Mouse (Mus musculus) left cerebral cortex, adult 8-10 months (tissue): ENCODE measurements at regions not wholly inside any gene's neighbourhood (a gene's known extent, or its start where the extent isn't known, plus 50 kb on each side); places are given as distances from the start of the nearest gene placed in this dataset.
A peak's percentile ranks its signal among the peaks of the same experiment; 100 is the strongest.

Experiments used
- DNase-seq, 2 experiments: peaks; one replicate each; pipeline ENCODE4 v3.0.0; 2022; ENCODE audit warnings: low spot score in 2 of 2

- peak; percentile 18 to 47 for DNase-seq
Measured at GRCm38 (mm10) chr6:51270216-51271127, 162.0 kb upstream of the Nfe2l3 start.

- no peak for DNase-seq
Measured at GRCm38 (mm10) chr6:51271128-51271480, 161.4 kb upstream of the Nfe2l3 start.

GRCm38 (mm10) chr6:51272136-51272736, 160.2 kb upstream of the Nfe2l3 start:
- DNase-seq = no peak

- DNase-seq = no peak
Measured at GRCm38 (mm10) chr6:51279491-51279890, 153.0 kb upstream of the Nfe2l3 start.

GRCm38 (mm10) chr6:51280231-51280630, 152.2 kb upstream of the Nfe2l3 start:
- no peak for DNase-seq

GRCm38 (mm10) chr6:51283916-51284706, 148.4 kb upstream of the Nfe2l3 start:
- no peak for DNase-seq

- DNase-seq = no peak
Measured at GRCm38 (mm10) chr6:51284881-51285280, 147.6 kb upstream of the Nfe2l3 start.

GRCm38 (mm10) chr6:51286836-51287235, 145.6 kb upstream of the Nfe2l3 start:
- DNase-seq = no peak

GRCm38 (mm10) chr6:51287383-51287782, 145.1 kb upstream of the Nfe2l3 start:
- DNase-seq = no peak

- no peak for DNase-seq
Measured at GRCm38 (mm10) chr6:51287807-51288206, 144.7 kb upstream of the Nfe2l3 start.

- DNase-seq = no peak
Measured at GRCm38 (mm10) chr6:51288306-51289066, 144.0 kb upstream of the Nfe2l3 start.

GRCm38 (mm10) chr6:51289067-51289725, 143.3 kb upstream of the Nfe2l3 start:
- DNase-seq = no peak

GRCm38 (mm10) chr6:51300694-51301417, 131.6 kb upstream of the Nfe2l3 start:
- DNase-seq = no peak

- no peak for DNase-seq
Measured at GRCm38 (mm10) chr6:51301831-51302230, 130.6 kb upstream of the Nfe2l3 start.

- DNase-seq = no peak
Measured at GRCm38 (mm10) chr6:51302240-51302639, 130.2 kb upstream of the Nfe2l3 start.

- DNase-seq = no peak
Measured at GRCm38 (mm10) chr6:51318341-51318740, 114.1 kb upstream of the Nfe2l3 start.

GRCm38 (mm10) chr6:51320019-51320418, 112.5 kb upstream of the Nfe2l3 start:
- no peak for DNase-seq

GRCm38 (mm10) chr6:51320676-51321419, 111.6 kb upstream of the Nfe2l3 start:
- no peak for DNase-seq

- no peak for DNase-seq
Measured at GRCm38 (mm10) chr6:51326103-51326829, 106.2 kb upstream of the Nfe2l3 start.
